ENCODE assay signal across 8 mouse cellular contexts in the genomic region with DNA sequence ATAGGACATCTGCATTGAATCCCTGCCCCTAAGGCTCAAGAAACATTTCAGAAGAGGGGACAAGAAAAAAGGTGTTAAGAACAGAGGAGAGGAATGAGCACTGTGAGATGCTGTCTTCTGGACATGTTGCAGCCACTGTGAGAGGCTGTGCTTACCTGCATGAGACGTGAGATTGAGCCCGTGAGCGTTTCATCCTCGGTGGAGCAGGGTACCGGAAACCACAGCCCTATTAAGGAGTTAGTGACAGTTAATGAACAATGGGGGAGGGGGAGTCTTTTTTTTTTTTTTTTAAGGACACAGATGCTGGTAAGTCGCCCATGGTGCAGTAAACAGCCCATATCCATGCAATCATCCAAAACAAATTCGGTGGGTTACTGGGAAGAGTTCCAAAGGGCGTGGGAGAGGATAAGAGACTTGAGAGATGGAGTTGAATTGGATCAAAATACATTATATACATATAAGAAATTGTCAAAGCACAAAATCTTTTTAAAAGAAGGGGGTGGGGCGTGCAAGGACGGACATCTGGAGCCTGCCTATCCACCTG. TPM values are rescaled to one million over a fixed set of nuclear protein-coding genes. Genes with fewer than 3 reads are reported as not detected.
DNase-seq lines count a peak whose midpoint lies in the region; ATAC-seq and TF ChIP-seq lines count a peak whose summit lies in the region.

No protein-coding gene starts in this region.

- H3K9me3 ChIP-seq in lung, embryonic 15.5 days = 0 out of 2 replicates have a peak, but pooled peaks cover 3% of the 10 kb centered on the region
- no peaks in the 10 kb centered on the region for H3K9me3 ChIP-seq in forebrain, embryonic 15.5 days
- H3K9me3 ChIP-seq in limb, embryonic 13.5 days = peaks cover 8% of the 10 kb centered on the region; the same call in 1 of the 2 replicates

- H3K36me3 ChIP-seq in lung, embryonic 15.5 days = no peaks in the 10 kb centered on the region
- no peaks in the 10 kb centered on the region for H3K36me3 ChIP-seq in forebrain, embryonic 15.5 days
- H3K36me3 ChIP-seq in limb, embryonic 13.5 days = no peaks in the 10 kb centered on the region

- H3K9ac ChIP-seq in lung, embryonic 15.5 days = no peak overlapping the region
- H3K9ac ChIP-seq in forebrain, embryonic 15.5 days (replicated peaks) = peak overlapping the region; percentile 43
- no peak overlapping the region for H3K9ac ChIP-seq in limb, embryonic 13.5 days

- peak overlapping the region; percentile 86 for H3K27ac ChIP-seq in lung, embryonic 15.5 days
- H3K27ac ChIP-seq in forebrain, embryonic 15.5 days (replicated peaks) = peak overlapping the region; percentile 67
- H3K27ac ChIP-seq in limb, embryonic 13.5 days = no peak overlapping the region
- no peak overlapping the region for H3K27ac ChIP-seq in layer of hippocampus, adult 2 months

- no peaks in the 10 kb centered on the region for H3K27me3 ChIP-seq in lung, embryonic 15.5 days
- H3K27me3 ChIP-seq in forebrain, embryonic 15.5 days = no peaks in the 10 kb centered on the region
- H3K27me3 ChIP-seq in limb, embryonic 13.5 days = no peaks in the 10 kb centered on the region

- H3K4me2 ChIP-seq in lung, embryonic 15.5 days = peak overlapping the region; percentile 54
- H3K4me2 ChIP-seq in forebrain, embryonic 15.5 days (replicated peaks) = peak overlapping the region; percentile 70
- H3K4me2 ChIP-seq in limb, embryonic 13.5 days (replicated peaks) = peak overlapping the region; percentile 62

- no peak for TF ChIP-seq CTCF in layer of hippocampus, adult 2 months (conservative IDR thresholded peaks at IDR 0.05)

- peaks cover 35% of the 10 kb centered on the region for H3K4me1 ChIP-seq in lung, embryonic 15.5 days
- peaks cover 25% of the 10 kb centered on the region for H3K4me1 ChIP-seq in forebrain, embryonic 15.5 days
- peaks cover 41% of the 10 kb centered on the region for H3K4me1 ChIP-seq in limb, embryonic 13.5 days

- ATAC-seq in lung, embryonic 15.5 days (ENCODE audit: borderline replicate concordance, extremely low read depth, low FRiP score, low TSS enrichment) = no peak; the same call in 1 of the 2 replicates
- ATAC-seq in forebrain, embryonic 15.5 days (replicated peaks) = peak; percentile 47; the same call in 1 of the 2 replicates
- peak; percentile 10; the same call in 1 of the 2 replicates for ATAC-seq in limb, embryonic 13.5 days (ENCODE audit: low FRiP score, low read depth)

- peak overlapping the region; percentile 18; the same call in 1 of the 2 replicates for H3K4me3 ChIP-seq in lung, embryonic 15.5 days
- H3K4me3 ChIP-seq in forebrain, embryonic 15.5 days = peak overlapping the region; percentile 39
- peak overlapping the region; percentile 32 for H3K4me3 ChIP-seq in limb, embryonic 13.5 days
- H3K4me3 ChIP-seq in layer of hippocampus, adult 2 months = no peak overlapping the region

- no peak for DNase-seq in lung, adult 18-20 months
- peak; percentile 63 for DNase-seq in retina, postnatal 1 day
- DNase-seq in layer of hippocampus, adult 2 months (ENCODE audit: low spot score in 2 of 2) = no peak
- no peak for DNase-seq in natural killer cell, adult 2 months (ENCODE audit: low spot score in 2 of 2)
- no peak for DNase-seq in right cerebral cortex, postnatal 14 days

- WGBS in lung, embryonic 15.5 days = 13% methylated on average over 10 of the region's 10 CpGs
- 1% methylated on average over 10 of the region's 10 CpGs for WGBS in forebrain, embryonic 15.5 days
- 3% methylated on average over 10 of the region's 10 CpGs for WGBS in limb, embryonic 13.5 days

RNA-seq across cellular contexts. Expression of gene Snx20, which starts 32.4 kb away (rescaled TPM):
- polyA plus RNA-seq in lung, embryonic 15.5 days (2015; fragmentation: Nextera tagmentation; extraction: Ambion mirVana) = 2.3 and 2.7 TPM in 2 replicates
- polyA plus RNA-seq in forebrain, embryonic 15.5 days (2015; fragmentation: Nextera tagmentation; extraction: Ambion mirVana) = 0.81 and 1.2 TPM in 2 replicates
- 1.2 and 1.5 TPM in 2 replicates for polyA plus RNA-seq in limb, embryonic 13.5 days (2015; fragmentation: Nextera tagmentation; extraction: Ambion mirVana)
- total RNA-seq in layer of hippocampus, adult 2 months (2021) = 1 to 10 TPM; 1.4 to 2.0 TPM

RNA-seq across cellular contexts. Expression of gene Nod2, which starts 43.6 kb away (rescaled TPM):
- 0.11 and 0.21 TPM in 2 replicates for polyA plus RNA-seq in lung, embryonic 15.5 days (2015; fragmentation: Nextera tagmentation; extraction: Ambion mirVana)
- 0.15 and 0.20 TPM in 2 replicates for polyA plus RNA-seq in forebrain, embryonic 15.5 days (2015; fragmentation: Nextera tagmentation; extraction: Ambion mirVana)
- polyA plus RNA-seq in limb, embryonic 13.5 days (2015; fragmentation: Nextera tagmentation; extraction: Ambion mirVana) = 0.19 and 0.36 TPM in 2 replicates
- total RNA-seq in layer of hippocampus, adult 2 months (2021) = under 1 TPM; 0.15 to 0.39 TPM

Comparison
In these comparisons a context has a peak if more than half of its experiments do, and no peak if none do; other contexts are left out.
1. H3K27ac ChIP-seq: peak in lung, embryonic 15.5 days (single experiment) and forebrain, embryonic 15.5 days (single experiment); none in limb, embryonic 13.5 days (single experiment) and layer of hippocampus, adult 2 months (single experiment).
2. Peak in every context shown above with its lines, with median percentiles within 50 percentile points of each other: H3K4me2 ChIP-seq.